ENCODE assay signal across 7 mouse cellular contexts in genomic region chr5:144014551-144015311, GRCm38 (mm10). TPM values are rescaled to one million over a fixed set of nuclear protein-coding genes. Genes with fewer than 3 reads are reported as not detected.
DNase-seq lines count a peak whose midpoint lies in the region; ATAC-seq lines count a peak whose summit lies in the region.

Gene Ccz1 (minus strand): TSS chr5:144014877.

- H3K4me3 ChIP-seq in intestine, embryonic 15.5 days (replicated peaks), result peak within 1 kb of the TSS; percentile 99
- peak within 1 kb of the TSS; percentile 89 for H3K4me3 ChIP-seq in midbrain, embryonic 10.5 days

- peak within 1 kb of the TSS; percentile 91 for H3K9ac ChIP-seq in intestine, embryonic 15.5 days

- DNase-seq in adrenal gland, adult 2 months, result peak; percentile 87
- peak; percentile 67 for DNase-seq in embryo, embryonic 11.5 days (ENCODE audit: low read depth, low spot score)
- DNase-seq in gastrocnemius, postnatal 36 days, result peak; percentile 58
- DNase-seq in left cerebral cortex, postnatal 25 days (ENCODE audit: low spot score in 2 of 2), result peak; percentile 75 to 76
- peak; percentile 87 for DNase-seq in midbrain, embryonic 10.5 days (ENCODE audit: low spot score)
- DNase-seq in right cerebral cortex, postnatal 4 days, result peak; percentile 71

- H3K36me3 ChIP-seq in intestine, embryonic 15.5 days, result peaks cover 5% of the 10 kb centered on the region; the same call in 1 of the 2 replicates
- peaks cover 28% of the 10 kb centered on the region for H3K36me3 ChIP-seq in midbrain, embryonic 10.5 days

- H3K4me2 ChIP-seq in intestine, embryonic 15.5 days (replicated peaks), result peak within 1 kb of the TSS; percentile 47

- intact Hi-C loops in gastrocnemius, postnatal 36 days (cut with DNase I), result no loop called here
- intact Hi-C loops in left cerebral cortex, postnatal 25 days (cut with DNase I), result no loop called here

- 3% methylated on average over 46 of the region's 47 CpGs for WGBS in intestine, embryonic 15.5 days
- 4% methylated on average over 47 of the region's 47 CpGs for WGBS in midbrain, embryonic 10.5 days

- ATAC-seq in intestine, embryonic 15.5 days, result peak; percentile 99

- H3K27me3 ChIP-seq in intestine, embryonic 15.5 days (replicated peaks), result no peaks in the 10 kb centered on the region
- no peaks in the 10 kb centered on the region for H3K27me3 ChIP-seq in midbrain, embryonic 10.5 days (ENCODE audit: low read depth, poor library complexity, severe bottlenecking)

- no peaks in the 10 kb centered on the region for H3K9me3 ChIP-seq in intestine, embryonic 15.5 days
- H3K9me3 ChIP-seq in midbrain, embryonic 10.5 days (replicated peaks), result no peaks in the 10 kb centered on the region

- peak within 1 kb of the TSS; percentile 86 for H3K27ac ChIP-seq in intestine, embryonic 15.5 days
- H3K27ac ChIP-seq in midbrain, embryonic 10.5 days (replicated peaks), result peak within 1 kb of the TSS; percentile 91

- no peaks in the 10 kb centered on the region for H3K4me1 ChIP-seq in intestine, embryonic 15.5 days (replicated peaks)
- H3K4me1 ChIP-seq in midbrain, embryonic 10.5 days, result peaks cover 2% of the 10 kb centered on the region; the same call in 1 of the 2 replicates

RNA-seq across cellular contexts. Expression of gene Ccz1, which starts in this region (rescaled TPM):
- total RNA-seq in adrenal gland, adult 2 months (2021), result 10 to 100 TPM; 51.1 to 57.1 TPM
- polyA plus RNA-seq in adrenal gland, adult 2 months (2012; rRNA removed), result 3.5 and 6.6 TPM in 2 replicates
- 10 to 100 TPM; 35.4 to 37.0 TPM for total RNA-seq in gastrocnemius, postnatal 36 days (2021)
- 69.0 and 75.7 TPM in 2 replicates for polyA plus RNA-seq in intestine, embryonic 15.5 days (2015; fragmentation: Nextera tagmentation; extraction: Ambion mirVana)
- total RNA-seq in left cerebral cortex, postnatal 25 days (2021), result 10 to 100 TPM; 38.7 to 42.6 TPM
- 105 TPM in 2 replicates for polyA plus RNA-seq in midbrain, embryonic 10.5 days (2016; fragmentation: Nextera tagmentation; extraction: Ambion mirVana)

Comparison
In these comparisons a context has a peak if more than half of its experiments do, and no peak if none do; other contexts are left out.
1. Peak in every context shown above with its lines: DNase-seq, ATAC-seq, H3K4me3 ChIP-seq and H3K27ac ChIP-seq.